Mouse (Mus musculus) MEL (cell line): ENCODE measurements around the gene Tas2r114.

Experiments
- CHD2 ChIP-seq: IDR thresholded peaks from 2 replicates; pipeline ENCODE4 v1.6.1; 2011; ENCODE audit warnings: low read length, improper control_type of control experiment
- CTCF ChIP-seq, 3 experiments: IDR thresholded peaks in 2 of 3; conservative IDR thresholded peaks in 1 of 3; 2 replicates each; pipeline ENCODE4 v1.5.1; 2011 to 2012; ENCODE audit warnings: low read length in 3 of 3, low read depth in 2 of 3, mild to moderate bottlenecking in 2 of 3, improper control_type of control experiment in 1 of 3, inconsistent platforms in 1 of 3, mixed read lengths in 1 of 3, moderate library complexity in 1 of 3; ENCODE audit not compliant: control insufficient read depth in 1 of 3, insufficient read depth in 1 of 3, poor library complexity in 1 of 3, severe bottlenecking in 1 of 3
- EP300 ChIP-seq, 2 experiments: IDR thresholded peaks; 2 replicates each; pipeline ENCODE4 v1.6.1; 2011; ENCODE audit warnings: improper control_type of control experiment in 2 of 2, low read length in 2 of 2, low read depth in 1 of 2, mild to moderate bottlenecking in 1 of 2
- GATA1 ChIP-seq: IDR thresholded peaks from 2 replicates; pipeline ENCODE4 v1.6.1; 2011; ENCODE audit warnings: low read depth, low read length, improper control_type of control experiment
- HCFC1 ChIP-seq: IDR thresholded peaks from 2 replicates; pipeline ENCODE4 v1.6.1; 2012; ENCODE audit warnings: low read depth, mild to moderate bottlenecking, inconsistent platforms, low read length, improper control_type of control experiment, moderate library complexity
- MXI1 ChIP-seq: IDR thresholded peaks from 2 replicates; pipeline ENCODE4 v1.6.1; 2011; ENCODE audit warnings: mild to moderate bottlenecking, low read depth, low read length, improper control_type of control experiment
- MYB ChIP-seq: IDR thresholded peaks from 2 replicates; pipeline ENCODE4 v1.6.1; 2011; ENCODE audit warnings: mild to moderate bottlenecking, low read depth, low read length, improper control_type of control experiment
- MYC ChIP-seq: IDR thresholded peaks from 2 replicates; pipeline ENCODE4 v1.6.1; 2011; ENCODE audit warnings: low read depth, mild to moderate bottlenecking, low read length, improper control_type of control experiment, moderate library complexity
- NRF1 ChIP-seq: IDR thresholded peaks from 2 replicates; pipeline ENCODE4 v1.6.1; 2014; ENCODE audit warnings: low read depth, mild to moderate bottlenecking, inconsistent platforms, low read length, improper control_type of control experiment, moderate library complexity; ENCODE audit not compliant: poor library complexity, insufficient read depth, severe bottlenecking
- POLR2A ChIP-seq, 2 experiments: IDR thresholded peaks; 2 replicates each; pipeline ENCODE4 v1.6.1; 2011 to 2012; ENCODE audit warnings: low read length in 2 of 2, mild to moderate bottlenecking in 2 of 2, control low read depth in 1 of 2, improper control_type of control experiment in 1 of 2, low read depth in 1 of 2, moderate library complexity in 1 of 2; ENCODE audit not compliant: control insufficient read depth in 1 of 2, insufficient read depth in 1 of 2, poor library complexity in 1 of 2
- POLR2AphosphoS2 ChIP-seq: IDR thresholded peaks from 2 replicates; pipeline ENCODE4 v1.6.1; 2011; ENCODE audit warnings: low read length, improper control_type of control experiment
- UBTF ChIP-seq: IDR thresholded peaks from 2 replicates; pipeline ENCODE4 v1.6.1; 2012; ENCODE audit warnings: low read depth, mild to moderate bottlenecking, inconsistent platforms, low read length, improper control_type of control experiment, moderate library complexity, borderline replicate concordance; ENCODE audit not compliant: insufficient read depth
- USF1 ChIP-seq: IDR thresholded peaks from 2 replicates; pipeline ENCODE4 v1.6.1; 2014; ENCODE audit warnings: low read depth, mild to moderate bottlenecking, inconsistent platforms, low read length, improper control_type of control experiment, moderate library complexity

DNA sequence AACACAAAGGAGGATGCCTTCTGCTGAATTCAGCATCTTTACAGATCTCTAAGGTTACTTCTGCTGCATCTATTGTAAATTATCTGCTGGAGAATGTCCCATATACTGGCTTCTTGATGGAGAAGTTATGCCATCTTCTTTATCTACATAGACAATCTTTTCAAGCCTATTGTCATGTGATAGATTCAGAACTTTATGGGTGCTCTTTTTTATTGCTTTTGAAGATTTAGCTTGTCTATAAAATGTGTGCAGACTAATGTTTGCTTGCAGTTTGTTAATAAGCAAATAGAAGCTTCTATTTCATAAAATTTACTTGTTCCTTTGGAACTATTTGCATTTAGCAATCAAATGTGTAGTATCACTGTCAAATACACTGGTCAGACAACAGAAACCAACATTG is 29.8 kb downstream of the Tas2r114 start, which contains the start of gene Tas2r107:
- TF ChIP-seq CHD2 (no peak), POLR2A (IDR thresholded peaks at IDR 0.05; ENCODE audit: control insufficient read depth in 1 of 2, insufficient read depth in 1 of 2, low read depth in 1 of 2, low read length in 2 of 2, poor library complexity in 1 of 2) (no peak), HCFC1 (no peak), CTCF (IDR thresholded peaks at IDR 0.05 in 2 of 3, conservative IDR thresholded peaks at IDR 0.05 in 1 of 3; ENCODE audit: control insufficient read depth in 1 of 3, insufficient read depth in 1 of 3, low read depth in 2 of 3, low read length in 3 of 3, poor library complexity in 1 of 3, severe bottlenecking in 1 of 3) (no peak), MYC (no peak), POLR2AphosphoS2 (no peak), MXI1 (no peak), USF1 (no peak), UBTF (no peak), GATA1 (no peak), MYB (no peak), NRF1 (no peak), EP300 (IDR thresholded peaks at IDR 0.05; ENCODE audit: low read depth in 1 of 2, low read length in 2 of 2) (no peak)
